Mouse (Mus musculus) embryonic facial prominence, embryonic 13.5 days (tissue): ENCODE data around the gene Taf6l. TPM values are rescaled to one million over a fixed set of nuclear protein-coding genes. Genes with fewer than 3 reads are reported as not detected.

Source experiments
- ATAC-seq: fragments of 200-750 bp; cut with Nextera tagmentation; 2 replicates; pipeline ENCODE4 v1.8.0; 2017; ENCODE audit warnings: low read depth; ENCODE audit not compliant: insufficient number of reproducible peaks, insufficient read depth, low FRiP score, low TSS enrichment
- H3K27ac ChIP-seq: fragments of 300-500 bp; sonication (generic); 2 replicates; pipeline ENCODE4 v1.5.1; 2015; ENCODE audit warnings: moderate library complexity, mild to moderate bottlenecking, inconsistent platforms
- H3K27me3 ChIP-seq: fragments of 300-500 bp; sonication (generic); 2 replicates; pipeline ENCODE4 v1.6.1; 2015; ENCODE audit warnings: mild to moderate bottlenecking, inconsistent platforms
- H3K36me3 ChIP-seq: fragments of 300-500 bp; sonication (generic); 2 replicates; pipeline ENCODE4 v1.6.1; 2015; ENCODE audit warnings: mild to moderate bottlenecking, inconsistent platforms
- H3K4me1 ChIP-seq: fragments of 300-500 bp; sonication (generic); 2 replicates; pipeline ENCODE4 v1.6.1; 2015; ENCODE audit warnings: inconsistent platforms
- H3K4me2 ChIP-seq: fragments of 300-500 bp; sonication (generic); 2 replicates; pipeline ENCODE4 v1.6.1; 2015; ENCODE audit warnings: moderate library complexity, mild to moderate bottlenecking, inconsistent platforms
- H3K4me3 ChIP-seq: fragments of 300-500 bp; sonication (generic); 2 replicates; pipeline ENCODE4 v1.5.1; 2015; ENCODE audit warnings: mild to moderate bottlenecking, inconsistent platforms
- H3K9ac ChIP-seq: fragments of 300-500 bp; sonication (generic); 2 replicates; pipeline ENCODE4 v1.6.1; 2015; ENCODE audit warnings: mild to moderate bottlenecking, inconsistent platforms
- H3K9me3 ChIP-seq: fragments of 300-500 bp; sonication (generic); 2 replicates; pipeline ENCODE4 v1.6.1; 2016; ENCODE audit warnings: inconsistent platforms
- WGBS: fragments of 180-500 bp; shearing (Covaris S2); methylation state at CpG from one replicate; pipeline ENCODE4 v1.1.7; 2015; ENCODE audit warnings: mixed read lengths; 5-methylcytosine and 5-hydroxymethylcytosine counted together
- polyA plus RNA-seq: library from polyadenylated mRNA; unstranded; fragments of >200 nt; fragmentation: Nextera tagmentation; extraction: Ambion mirVana; gene quantifications from 2 replicates; pipeline ENCODE4 v1.2.1, GENCODE M21; 2015

Taf6l gene
- polyA plus RNA-seq, 1 experiment from 2014 or later = 35.6 TPM

DNA sequence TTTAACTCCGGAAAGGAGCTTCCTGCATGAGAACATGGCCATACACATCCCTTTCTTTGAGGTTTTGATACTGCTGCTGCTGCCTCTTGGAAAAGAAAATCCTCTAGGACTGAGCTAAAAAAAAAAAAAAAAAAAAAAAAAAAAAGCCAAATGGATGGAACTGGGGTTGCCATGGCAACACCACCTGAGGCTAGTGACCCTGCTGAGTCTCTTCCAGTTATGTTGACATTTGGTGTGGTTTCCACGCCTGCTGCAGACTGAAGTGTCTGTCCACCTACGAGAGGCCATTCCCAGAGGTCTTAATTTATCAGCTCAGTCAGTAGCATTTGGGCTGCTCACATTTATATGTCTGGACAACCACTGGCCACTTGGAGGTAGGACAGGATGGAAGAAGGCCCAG is 2.3 kb upstream of the Taf6l start:
- H3K9ac ChIP-seq = no peak overlapping the region
- peaks cover 7% of the 10 kb centered on the region for H3K4me1 ChIP-seq
- peaks cover 29% of the 10 kb centered on the region for H3K36me3 ChIP-seq
- H3K9me3 ChIP-seq = no peaks in the 10 kb centered on the region
- H3K27me3 ChIP-seq = no peaks in the 10 kb centered on the region
- no peak overlapping the region for H3K4me3 ChIP-seq
- no peak overlapping the region for H3K4me2 ChIP-seq
- 21% methylated on average over 3 of the region's 3 CpGs for WGBS
- no peak for ATAC-seq
- no peak overlapping the region for H3K27ac ChIP-seq

DNA sequence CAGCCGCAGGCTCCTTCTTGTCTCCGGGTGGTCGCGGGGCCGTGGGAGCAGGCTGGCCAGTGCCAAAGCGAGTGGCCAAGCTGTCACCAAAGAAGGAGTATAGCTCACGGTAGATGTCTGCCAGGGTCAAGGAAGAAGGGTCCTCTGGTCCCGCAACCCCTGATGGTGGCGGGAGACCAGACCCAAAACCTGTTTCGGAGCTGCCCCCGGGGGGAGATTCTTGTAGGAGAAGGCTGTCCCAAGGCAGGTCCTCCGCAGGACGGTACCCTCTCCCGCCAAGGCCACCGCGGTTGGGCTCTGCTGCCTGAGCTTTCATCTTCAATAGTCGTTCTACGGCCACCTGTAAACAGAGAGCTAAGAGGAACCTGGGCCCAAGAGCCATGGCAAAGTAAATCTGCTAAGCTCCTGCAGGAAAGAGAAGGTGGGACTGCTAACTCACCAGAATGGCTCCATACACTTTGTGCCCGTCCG is 11.2 kb downstream of the Taf6l start:
- 3% methylated on average over 20 of the region's 20 CpGs for WGBS
- Histone ChIP-seq H3K9ac (peak overlapping the region; percentile 94), H3K27me3 (no peaks in the 10 kb centered on the region), H3K4me2 (peak overlapping the region; percentile 97), H3K27ac (peak overlapping the region; percentile 98), H3K4me3 (peak overlapping the region; percentile 71), H3K4me1 (peaks cover 31% of the 10 kb centered on the region), H3K36me3 (peaks cover 48% of the 10 kb centered on the region), H3K9me3 (no peaks in the 10 kb centered on the region)
- peak; percentile 5; the same call in 1 of the 2 replicates for ATAC-seq

DNA sequence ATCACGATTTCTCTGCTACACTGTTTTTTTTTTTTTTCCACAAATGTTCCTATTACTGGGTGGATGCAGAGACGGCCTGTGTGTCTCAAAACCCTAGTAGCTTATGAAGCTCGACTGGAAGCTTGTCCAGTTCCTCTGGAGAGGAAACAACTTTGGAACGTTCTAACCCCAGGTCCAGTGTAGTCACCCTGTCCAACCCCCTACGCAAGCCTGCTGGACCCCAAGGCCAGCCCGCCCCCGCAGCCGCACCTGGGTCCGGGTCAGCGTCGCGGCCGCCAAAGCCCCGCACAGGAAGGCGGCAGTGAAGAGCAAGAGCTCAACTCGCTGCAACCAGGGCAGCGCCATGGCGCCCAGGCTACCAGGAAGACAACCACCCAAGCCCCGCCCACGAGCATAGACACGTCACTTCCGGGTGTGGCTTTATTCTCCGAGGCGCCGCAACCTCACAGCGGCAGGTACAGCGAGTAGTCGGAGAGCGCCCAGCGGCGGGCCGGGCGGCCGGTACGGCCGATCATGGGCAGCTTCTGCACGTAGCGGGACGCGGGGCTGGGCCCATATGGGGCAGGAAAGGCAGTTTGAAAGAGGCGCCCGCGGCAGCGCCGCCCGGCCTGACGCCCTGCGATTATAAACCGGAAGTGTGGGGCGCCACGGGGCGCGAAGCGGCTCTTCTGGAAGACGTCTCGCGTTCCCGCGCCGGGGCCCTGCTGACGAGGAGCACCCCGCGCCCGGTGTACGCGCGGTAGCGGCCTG is 12.0 kb downstream of the Taf6l start, which contains the start of gene Tmem179b:
Tmem179b (minus strand) TSS at position 382 of the 750 bp plus-strand sequence.
- H3K4me3 ChIP-seq = peak within 1 kb of the TSS; percentile 71
- no peaks in the 10 kb centered on the region for H3K27me3 ChIP-seq
- peak within 1 kb of the TSS; percentile 98 for H3K27ac ChIP-seq
- peaks cover 31% of the 10 kb centered on the region for H3K4me1 ChIP-seq
- H3K9ac ChIP-seq = peak within 1 kb of the TSS; percentile 94
- H3K4me2 ChIP-seq = peak within 1 kb of the TSS; percentile 97
- peak; percentile 92 for ATAC-seq
- WGBS = under 1% methylated on average over 68 of the region's 68 CpGs
- H3K36me3 ChIP-seq = peaks cover 50% of the 10 kb centered on the region
- H3K9me3 ChIP-seq = no peaks in the 10 kb centered on the region

DNA sequence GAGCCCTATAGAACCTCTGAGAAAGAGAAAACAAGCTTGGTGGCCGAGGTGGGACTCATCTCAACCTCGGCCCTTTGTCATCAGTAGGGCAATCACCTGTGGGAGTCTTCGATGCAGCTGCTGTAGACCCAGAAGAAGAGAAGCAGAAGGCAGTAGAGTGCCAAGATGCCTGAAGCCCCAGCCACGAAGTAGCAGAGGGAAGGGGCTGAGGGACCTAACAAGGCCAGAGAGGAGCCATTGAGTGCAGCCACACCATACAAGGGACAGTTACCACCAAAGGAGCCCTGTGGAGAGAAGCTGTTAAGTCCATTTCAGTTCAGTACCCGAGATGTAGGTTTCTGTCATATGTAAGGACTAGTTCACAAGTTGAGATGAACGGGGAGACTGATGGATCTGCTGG is 12.8 kb downstream of the Taf6l start:
- Histone ChIP-seq H3K9me3 (no peaks in the 10 kb centered on the region), H3K9ac (peak overlapping the region; percentile 94), H3K27ac (peak overlapping the region; percentile 98; the same call in 1 of the 2 replicates), H3K36me3 (peaks cover 52% of the 10 kb centered on the region), H3K4me3 (peak overlapping the region; percentile 71), H3K4me1 (peaks cover 31% of the 10 kb centered on the region), H3K27me3 (no peaks in the 10 kb centered on the region), H3K4me2 (peak overlapping the region; percentile 97)
- ATAC-seq = no peak
- WGBS = 62% methylated on average over 6 of the region's 6 CpGs

DNA sequence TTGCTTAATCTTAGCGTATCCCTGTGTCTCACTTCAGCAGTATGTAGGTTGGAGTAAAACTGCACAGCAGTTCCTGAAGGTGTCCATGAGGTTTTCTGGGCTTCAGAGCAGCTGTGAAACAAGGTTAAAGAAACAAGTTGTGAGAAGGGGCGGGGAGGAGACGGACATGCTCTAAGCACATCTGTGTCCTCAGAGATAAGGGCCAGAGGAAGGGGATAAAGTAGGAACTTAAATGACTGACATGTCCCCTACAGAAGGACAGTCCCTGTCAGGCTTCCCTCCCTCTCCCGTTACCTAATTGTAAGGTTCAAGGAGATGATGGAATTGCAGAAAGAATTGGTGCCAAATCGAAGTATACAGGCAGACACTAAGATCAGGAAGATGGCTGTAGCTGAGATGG is 13.2 kb downstream of the Taf6l start:
- Histone ChIP-seq H3K36me3 (peaks cover 52% of the 10 kb centered on the region), H3K9ac (peak overlapping the region; percentile 94), H3K27ac (peak overlapping the region; percentile 98; the same call in 1 of the 2 replicates), H3K4me3 (peak overlapping the region; percentile 71), H3K27me3 (no peaks in the 10 kb centered on the region), H3K4me2 (peak overlapping the region; percentile 97), H3K9me3 (no peaks in the 10 kb centered on the region), H3K4me1 (peaks cover 31% of the 10 kb centered on the region)
- 88% methylated on average over 5 of the region's 5 CpGs for WGBS
- ATAC-seq = no peak

DNA sequence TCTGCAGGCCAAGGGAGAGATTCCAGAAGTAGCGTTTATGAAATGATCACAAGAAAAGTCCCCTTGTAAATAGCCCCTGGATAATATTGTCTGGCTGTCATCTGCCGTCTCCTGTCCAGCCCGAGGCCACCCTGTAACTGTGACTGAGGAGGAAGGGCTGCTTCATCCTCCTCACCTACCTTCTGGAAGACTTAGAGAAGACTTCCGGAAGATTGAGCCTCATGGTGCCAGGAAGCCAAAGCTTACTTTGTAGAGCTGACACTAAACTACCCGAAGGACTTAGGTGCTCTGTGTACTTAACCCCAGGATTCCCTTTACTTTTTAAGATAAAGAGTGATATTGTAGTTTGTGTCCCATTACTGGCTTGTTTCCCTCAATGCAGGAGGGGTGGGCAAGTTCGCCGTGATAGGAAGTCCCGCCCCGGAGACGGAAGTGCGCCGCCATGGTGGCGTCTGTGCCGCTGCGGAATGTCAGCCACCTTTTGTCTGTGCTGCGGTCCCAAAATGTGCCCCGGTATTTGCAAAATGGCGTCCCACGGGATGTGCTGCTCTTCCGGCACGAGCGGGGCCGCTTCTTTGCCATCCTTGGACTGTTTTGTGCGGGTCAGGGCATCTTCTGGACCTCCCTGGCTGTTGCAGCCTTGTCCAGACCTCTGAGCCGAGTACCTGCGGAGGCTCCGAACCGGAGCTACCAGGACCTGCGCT is 15.5 kb downstream of the Taf6l start, which contains the start of gene Tmem223:
Tmem223 (plus strand) TSS at position 430 of the 704 bp plus-strand sequence.
- H3K4me1 ChIP-seq = peaks cover 30% of the 10 kb centered on the region
- H3K4me2 ChIP-seq = peak within 1 kb of the TSS; percentile 74
- H3K27ac ChIP-seq = peak within 1 kb of the TSS; percentile 93
- no peaks in the 10 kb centered on the region for H3K9me3 ChIP-seq
- H3K36me3 ChIP-seq = peaks cover 72% of the 10 kb centered on the region
- ATAC-seq = no peak; the same call in 1 of the 2 replicates
- peak within 1 kb of the TSS; percentile 77 for H3K4me3 ChIP-seq
- peak within 1 kb of the TSS; percentile 98 for H3K9ac ChIP-seq
- WGBS = 19% methylated on average over 29 of the region's 29 CpGs
- no peaks in the 10 kb centered on the region for H3K27me3 ChIP-seq

DNA sequence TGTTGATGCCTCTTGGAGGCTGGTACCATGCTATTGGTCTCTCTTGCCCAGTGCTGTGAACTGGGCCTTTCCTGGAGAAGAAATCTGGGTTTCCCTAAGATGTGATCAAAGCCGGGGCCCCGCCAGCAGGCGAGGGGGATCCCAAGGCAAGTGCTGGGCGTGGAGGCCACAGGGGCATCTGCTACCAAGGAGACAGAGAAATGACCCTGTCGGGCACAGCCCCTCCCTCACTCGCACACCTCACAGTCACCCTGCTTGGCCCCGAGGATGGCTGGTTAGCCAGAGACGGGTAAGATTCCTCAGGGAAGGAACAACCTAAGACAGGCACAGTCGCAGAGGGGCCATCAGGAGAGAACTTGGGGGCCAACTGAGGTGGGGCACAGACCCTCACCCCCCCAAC is 20.7 kb downstream of the Taf6l start:
- Histone ChIP-seq H3K4me1 (peaks cover 4% of the 10 kb centered on the region), H3K9ac (no peak overlapping the region), H3K27me3 (no peaks in the 10 kb centered on the region), H3K4me3 (no peak overlapping the region), H3K9me3 (peaks cover 3% of the 10 kb centered on the region; the same call in 1 of the 2 replicates), H3K36me3 (peaks cover 90% of the 10 kb centered on the region), H3K27ac (no peak overlapping the region), H3K4me2 (no peak overlapping the region)
- WGBS = 95% methylated on average over 9 of the region's 9 CpGs
- no peak for ATAC-seq

DNA sequence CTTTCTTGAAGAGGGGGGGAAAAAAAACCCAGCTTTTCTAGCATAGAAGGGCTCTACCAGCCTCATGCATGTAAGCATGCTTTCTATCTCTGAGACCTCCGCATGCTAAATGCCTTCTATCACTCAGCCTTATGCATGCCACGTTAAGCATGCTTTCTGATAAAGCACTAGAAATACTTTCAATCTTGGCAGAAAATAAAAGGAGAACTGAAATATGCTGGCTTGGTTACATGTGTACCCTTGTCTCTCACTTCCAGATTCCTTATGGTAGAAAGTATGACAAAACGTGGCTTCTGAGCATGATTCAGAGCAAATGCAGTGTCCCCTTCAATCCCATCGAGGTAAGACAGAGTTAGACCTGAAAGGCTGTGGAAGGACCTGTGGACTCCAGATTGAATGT is 22.9 kb downstream of the Taf6l start:
- no peak for ATAC-seq
- H3K4me2 ChIP-seq = no peak overlapping the region
- no peak overlapping the region for H3K27ac ChIP-seq
- 94% methylated on average over 4 of the region's 4 CpGs for WGBS
- H3K4me3 ChIP-seq = no peak overlapping the region
- peaks cover 3% of the 10 kb centered on the region; the same call in 1 of the 2 replicates for H3K9me3 ChIP-seq
- no peak overlapping the region for H3K9ac ChIP-seq
- peaks cover 68% of the 10 kb centered on the region for H3K36me3 ChIP-seq
- peaks cover 7% of the 10 kb centered on the region for H3K4me1 ChIP-seq
- H3K27me3 ChIP-seq = no peaks in the 10 kb centered on the region

DNA sequence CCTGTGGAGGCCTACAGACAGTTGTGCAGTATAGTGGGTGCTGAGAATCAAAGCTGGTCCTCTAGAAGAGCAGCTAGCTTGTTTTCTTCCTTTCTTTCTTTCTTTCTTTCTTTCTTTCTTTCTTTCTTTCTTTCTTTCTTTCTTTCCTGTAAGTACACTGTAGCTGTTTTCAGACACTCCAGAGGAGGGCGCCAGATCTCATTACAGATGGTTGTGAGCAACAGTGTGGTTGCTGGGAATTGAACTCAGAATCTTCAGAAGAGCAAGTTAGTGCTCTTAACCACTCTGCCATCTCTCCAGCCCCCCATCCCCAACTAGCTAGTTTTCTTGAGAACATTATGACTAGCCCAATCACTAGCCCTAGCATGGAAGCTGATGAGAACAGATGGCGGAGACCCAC is 25.5 kb downstream of the Taf6l start:
- ATAC-seq = no peak
- Histone ChIP-seq H3K4me2 (no peak overlapping the region), H3K27ac (no peak overlapping the region), H3K36me3 (peaks cover 45% of the 10 kb centered on the region), H3K4me3 (no peak overlapping the region), H3K9me3 (peaks cover 3% of the 10 kb centered on the region; the same call in 1 of the 2 replicates), H3K4me1 (peaks cover 14% of the 10 kb centered on the region), H3K9ac (no peak overlapping the region), H3K27me3 (no peaks in the 10 kb centered on the region)
- 93% methylated on average over 2 of the region's 2 CpGs for WGBS

DNA sequence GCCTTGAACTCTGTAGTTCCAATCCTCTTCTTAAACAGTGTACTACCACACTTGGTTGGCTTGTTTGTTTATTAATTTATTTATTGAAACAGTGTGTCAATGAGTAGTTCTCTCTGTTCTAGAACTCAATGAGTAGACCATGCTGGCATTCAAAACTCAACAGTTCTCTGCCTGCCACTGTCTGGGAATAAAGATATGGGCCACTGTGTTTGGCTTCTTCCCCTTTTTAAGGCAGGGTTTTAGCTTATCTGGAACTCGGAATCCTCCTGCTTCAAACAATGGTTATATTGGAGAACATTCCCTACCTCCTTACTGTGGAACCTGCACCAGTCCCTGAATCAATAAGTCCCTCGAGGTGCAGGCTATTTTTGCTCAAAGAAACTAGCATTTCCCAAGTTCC is 27.3 kb downstream of the Taf6l start:
- Histone ChIP-seq H3K4me2 (no peak overlapping the region), H3K9ac (no peak overlapping the region), H3K9me3 (no peaks in the 10 kb centered on the region), H3K4me1 (peaks cover 23% of the 10 kb centered on the region), H3K27me3 (no peaks in the 10 kb centered on the region), H3K4me3 (no peak overlapping the region), H3K27ac (no peak overlapping the region), H3K36me3 (peaks cover 42% of the 10 kb centered on the region)
- WGBS = 89% methylated on average over 2 of the region's 2 CpGs
- ATAC-seq = no peak

DNA sequence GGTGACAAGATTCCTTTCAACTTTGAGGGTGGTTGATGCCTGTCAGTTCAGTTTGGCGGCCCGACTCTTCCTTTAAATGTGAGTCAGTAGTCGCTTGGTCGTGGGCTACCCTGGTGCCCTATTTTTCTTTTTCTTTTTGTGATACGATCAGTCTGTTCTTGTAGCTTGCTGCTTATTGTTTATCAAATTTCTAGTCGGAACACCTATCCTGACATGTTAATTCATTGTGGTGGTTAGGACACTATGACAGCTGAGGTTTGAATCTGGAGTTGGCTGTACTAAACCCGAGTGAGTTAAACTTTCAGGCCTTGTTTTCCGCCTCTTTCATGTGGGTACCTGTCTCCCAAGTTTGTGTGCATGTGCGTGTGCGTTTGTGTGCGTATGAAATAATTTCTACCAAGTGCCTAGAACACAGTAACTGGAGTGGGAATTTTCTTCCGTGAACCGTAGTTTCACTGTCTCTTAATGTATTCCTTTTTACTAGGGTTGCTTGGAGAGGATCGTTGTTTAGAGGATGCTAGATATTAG is 28.7 kb downstream of the Taf6l start:
- Histone ChIP-seq H3K27ac (peak overlapping the region; percentile 91), H3K9ac (peak overlapping the region; percentile 97), H3K4me2 (peak overlapping the region; percentile 65), H3K36me3 (peaks cover 41% of the 10 kb centered on the region), H3K9me3 (no peaks in the 10 kb centered on the region), H3K4me1 (peaks cover 23% of the 10 kb centered on the region), H3K4me3 (peak overlapping the region; percentile 96), H3K27me3 (no peaks in the 10 kb centered on the region)
- peak; percentile 7; the same call in 1 of the 2 replicates for ATAC-seq
- 4% methylated on average over 14 of the region's 14 CpGs for WGBS
